Mouse (Mus musculus): ENCODE results near the gene Tunar.

DNA sequence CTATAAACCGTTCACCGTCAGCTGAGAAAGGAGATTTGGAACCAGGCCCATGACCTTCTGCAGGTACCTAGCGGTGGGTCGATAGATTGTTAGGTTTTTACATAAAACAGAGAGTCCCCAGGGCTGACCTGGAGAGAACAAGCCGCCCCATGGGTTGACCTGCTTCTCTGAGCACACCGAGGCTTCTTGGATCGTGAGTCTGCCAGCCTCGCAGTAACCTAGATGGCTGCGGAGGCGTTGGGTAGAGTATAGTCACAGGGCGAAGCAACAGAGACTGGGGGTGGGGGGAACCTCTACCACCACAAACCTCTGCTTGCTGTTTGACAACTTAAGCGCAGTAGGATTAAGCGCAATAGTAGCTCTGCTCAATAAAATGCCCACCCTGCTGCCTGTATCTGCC lies 23.1 kb downstream of the Tunar start:
- TF ChIP-seq POLR2A (IDR thresholded peaks at IDR 0.05; ENCODE audit: extremely low read depth, insufficient read depth, low read length) (no peak), CTCF (IDR thresholded peaks at IDR 0.05; ENCODE audit: low read depth, low read length) (no peak)
